Mouse (Mus musculus) embryonic facial prominence, embryonic 12.5 days (tissue): ENCODE results near the gene Myh7. TPM values are rescaled to one million over a fixed set of nuclear protein-coding genes. Genes with fewer than 3 reads are reported as not detected.
"Not testable (repeated sequence)": the region's sequence is repeated elsewhere in the genome, so short reads cannot be mapped to it uniquely, and the experiment has no call there.

ENCODE experiments used
- ATAC-seq: fragments of 200-750 bp; cut with Nextera tagmentation; 2 replicates; pipeline ENCODE4 v1.8.0; 2017; ENCODE audit not compliant: insufficient number of reproducible peaks, insufficient read depth, low FRiP score, low TSS enrichment
- H3K27ac ChIP-seq: fragments of 300-500 bp; sonication (generic); 2 replicates; pipeline ENCODE4 v1.5.1; 2016; ENCODE audit warnings: mild to moderate bottlenecking
- H3K27me3 ChIP-seq: fragments of 300-500 bp; sonication (generic); 2 replicates; pipeline ENCODE4 v1.6.1; 2016; ENCODE audit warnings: mild to moderate bottlenecking, moderate library complexity
- H3K36me3 ChIP-seq: fragments of 300-500 bp; sonication (generic); 2 replicates; pipeline ENCODE4 v1.6.1; 2016; ENCODE audit warnings: mild to moderate bottlenecking
- H3K4me1 ChIP-seq: fragments of 300-500 bp; sonication (generic); 2 replicates; pipeline ENCODE4 v1.6.1; 2016
- H3K4me2 ChIP-seq: fragments of 300-500 bp; sonication (generic); replicated peaks from 2 replicates; pipeline ENCODE4 v1.6.1; 2016; ENCODE audit warnings: mild to moderate bottlenecking, moderate library complexity
- H3K4me3 ChIP-seq: fragments of 300-500 bp; sonication (generic); 2 replicates; pipeline ENCODE4 v1.5.1; 2016; ENCODE audit warnings: mild to moderate bottlenecking
- H3K9ac ChIP-seq: fragments of 300-500 bp; sonication (generic); 2 replicates; pipeline ENCODE4 v1.6.1; 2016; ENCODE audit warnings: mild to moderate bottlenecking, moderate library complexity
- H3K9me3 ChIP-seq: fragments of 300-500 bp; sonication (generic); 2 replicates; pipeline ENCODE4 v1.6.1; 2016; ENCODE audit warnings: mild to moderate bottlenecking, moderate library complexity
- WGBS: fragments of 180-500 bp; shearing (Covaris S2); methylation state at CpG from one replicate; pipeline ENCODE4 v1.1.7; 2016; 5-methylcytosine and 5-hydroxymethylcytosine counted together
- polyA plus RNA-seq: library from polyadenylated mRNA; unstranded; fragments of >200 nt; fragmentation: Nextera tagmentation; extraction: Ambion mirVana; gene quantifications from 2 replicates; pipeline ENCODE4 v1.2.1, GENCODE M21; 2016

Gene Myh7
- polyA plus RNA-seq, 1 experiment from 2014 or later, result 8.3 TPM

- 85% methylated on average over 6 of the region's 6 CpGs for WGBS
Observed at GRCm38 (mm10) chr14:54951587-54951986, 42.8 kb downstream of the Myh7 start.

GRCm38 (mm10) chr14:54950493-54950892 lies 43.9 kb downstream of the Myh7 start:
- WGBS, result 51% methylated on average over 12 of the region's 12 CpGs
- H3K4me2 ChIP-seq, result no peak overlapping the region
- H3K9ac ChIP-seq, result no peak overlapping the region
- H3K9me3 ChIP-seq, result no peaks in the 10 kb centered on the region
- ATAC-seq, result no peak
- no peaks in the 10 kb centered on the region for H3K4me1 ChIP-seq
- H3K27ac ChIP-seq, result no peak overlapping the region
- no peaks in the 10 kb centered on the region for H3K36me3 ChIP-seq
- H3K27me3 ChIP-seq, result no peaks in the 10 kb centered on the region
- H3K4me3 ChIP-seq, result no peak overlapping the region

More at GRCm38 (mm10) chr14:54951587-54951986, 42.8 kb downstream of the Myh7 start:
- Histone ChIP-seq H3K4me1 (no peaks in the 10 kb centered on the region), H3K27ac (no peak overlapping the region), H3K36me3 (no peaks in the 10 kb centered on the region), H3K9ac (no peak overlapping the region), H3K4me2 (no peak overlapping the region), H3K9me3 (no peaks in the 10 kb centered on the region), H3K27me3 (no peaks in the 10 kb centered on the region), H3K4me3 (no peak overlapping the region)
- no peak for ATAC-seq

GRCm38 (mm10) chr14:54948781-54949180 lies 45.6 kb downstream of the Myh7 start:
- H3K4me1 ChIP-seq, result no peaks in the 10 kb centered on the region
- no peaks in the 10 kb centered on the region for H3K36me3 ChIP-seq
- no peak overlapping the region for H3K4me3 ChIP-seq
- no peak overlapping the region for H3K9ac ChIP-seq
- no peaks in the 10 kb centered on the region for H3K27me3 ChIP-seq
- H3K27ac ChIP-seq, result no peak overlapping the region
- ATAC-seq, result no peak
- WGBS, result 85% methylated on average over 9 of the region's 9 CpGs
- H3K4me2 ChIP-seq, result no peak overlapping the region
- H3K9me3 ChIP-seq, result no peaks in the 10 kb centered on the region

- not testable (repeated sequence) for H3K9me3 ChIP-seq, H3K27ac ChIP-seq, ATAC-seq, H3K4me2 ChIP-seq, H3K36me3 ChIP-seq, H3K4me1 ChIP-seq, H3K27me3 ChIP-seq, H3K4me3 ChIP-seq, H3K9ac ChIP-seq
- WGBS, result 91% methylated on average over 11 of the region's 11 CpGs
Observed at GRCm38 (mm10) chr14:54947008-54947407, 47.4 kb downstream of the Myh7 start.

GRCm38 (mm10) chr14:54945975-54946704 lies 48.3 kb downstream of the Myh7 start:
- no peak overlapping the region for H3K4me3 ChIP-seq
- H3K4me2 ChIP-seq, result no peak overlapping the region
- ATAC-seq, result no peak
- H3K36me3 ChIP-seq, result no peaks in the 10 kb centered on the region
- H3K4me1 ChIP-seq, result no peaks in the 10 kb centered on the region
- no peak overlapping the region for H3K27ac ChIP-seq
- H3K9me3 ChIP-seq, result no peaks in the 10 kb centered on the region
- WGBS, result 82% methylated on average over 19 of the region's 19 CpGs
- H3K27me3 ChIP-seq, result no peaks in the 10 kb centered on the region
- H3K9ac ChIP-seq, result no peak overlapping the region

GRCm38 (mm10) chr14:54944939-54945338 lies 49.5 kb downstream of the Myh7 start:
- no peak for ATAC-seq
- Histone ChIP-seq H3K27ac (no peak overlapping the region), H3K27me3 (no peaks in the 10 kb centered on the region), H3K4me2 (no peak overlapping the region), H3K36me3 (no peaks in the 10 kb centered on the region), H3K9ac (no peak overlapping the region), H3K4me3 (no peak overlapping the region), H3K9me3 (no peaks in the 10 kb centered on the region), H3K4me1 (no peaks in the 10 kb centered on the region)
- 73% methylated on average over 2 of the region's 2 CpGs for WGBS

GRCm38 (mm10) chr14:54943971-54944370 lies 50.5 kb downstream of the Myh7 start:
- ATAC-seq, result no peak
- H3K9ac ChIP-seq, result no peak overlapping the region
- WGBS, result 91% methylated on average over 7 of the region's 7 CpGs

GRCm38 (mm10) chr14:54942479-54942878 lies 51.9 kb downstream of the Myh7 start:
- 89% methylated on average over 8 of the region's 8 CpGs for WGBS
- no peak overlapping the region for H3K9ac ChIP-seq
- H3K9me3 ChIP-seq, result no peaks in the 10 kb centered on the region
- H3K4me1 ChIP-seq, result no peaks in the 10 kb centered on the region
- ATAC-seq, result no peak
- H3K27ac ChIP-seq, result no peak overlapping the region
- no peak overlapping the region for H3K4me2 ChIP-seq
- H3K27me3 ChIP-seq, result no peaks in the 10 kb centered on the region
- no peaks in the 10 kb centered on the region for H3K36me3 ChIP-seq
- no peak overlapping the region for H3K4me3 ChIP-seq

More at GRCm38 (mm10) chr14:54943971-54944370, 50.5 kb downstream of the Myh7 start:
- Histone ChIP-seq H3K27me3 (no peaks in the 10 kb centered on the region), H3K4me3 (no peak overlapping the region), H3K4me1 (no peaks in the 10 kb centered on the region), H3K36me3 (no peaks in the 10 kb centered on the region), H3K4me2 (no peak overlapping the region), H3K9me3 (no peaks in the 10 kb centered on the region), H3K27ac (no peak overlapping the region)

- H3K4me1 ChIP-seq, result peaks cover 6% of the 10 kb centered on the region
- ATAC-seq, result no peak
- H3K4me3 ChIP-seq, result no peak overlapping the region
- no peaks in the 10 kb centered on the region for H3K9me3 ChIP-seq
- H3K4me2 ChIP-seq, result no peak overlapping the region
- H3K9ac ChIP-seq, result no peak overlapping the region
- no peaks in the 10 kb centered on the region for H3K36me3 ChIP-seq
- no peak overlapping the region for H3K27ac ChIP-seq
- WGBS, result 60% methylated on average over 13 of the region's 13 CpGs
- no peaks in the 10 kb centered on the region for H3K27me3 ChIP-seq
Observed at GRCm38 (mm10) chr14:54941024-54941978, 53.1 kb downstream of the Myh7 start.

GRCm38 (mm10) chr14:54940176-54940530 lies 54.3 kb downstream of the Myh7 start:
- no peak overlapping the region for H3K4me2 ChIP-seq
- no peaks in the 10 kb centered on the region for H3K36me3 ChIP-seq
- H3K27me3 ChIP-seq, result no peaks in the 10 kb centered on the region
- H3K27ac ChIP-seq, result no peak overlapping the region
- H3K4me1 ChIP-seq, result peaks cover 12% of the 10 kb centered on the region
- ATAC-seq, result no peak
- H3K9ac ChIP-seq, result no peak overlapping the region
- H3K4me3 ChIP-seq, result no peak overlapping the region
- 80% methylated on average over 3 of the region's 3 CpGs for WGBS
- H3K9me3 ChIP-seq, result no peaks in the 10 kb centered on the region

GRCm38 (mm10) chr14:54939434-54940175 lies 54.8 kb downstream of the Myh7 start:
- Histone ChIP-seq H3K9ac (no peak overlapping the region), H3K36me3 (no peaks in the 10 kb centered on the region), H3K27ac (no peak overlapping the region), H3K4me3 (no peak overlapping the region), H3K4me1 (peaks cover 12% of the 10 kb centered on the region), H3K9me3 (no peaks in the 10 kb centered on the region), H3K27me3 (no peaks in the 10 kb centered on the region), H3K4me2 (no peak overlapping the region)
- no peak for ATAC-seq
- WGBS, result 47% methylated on average over 12 of the region's 12 CpGs
